Mouse (Mus musculus) spleen, adult 12 weeks (tissue): Measurements from ENCODE around the gene Layn.

Experiments used
- DNase-seq: peaks from one replicate; pipeline ENCODE4 v3.0.0; 2022; ENCODE audit warnings: low spot score

Layn gene

GRCm38 (mm10) chr9:51032291-51032690 lies 44.6 kb downstream of the Layn start:
- no peak for DNase-seq

- no peak for DNase-seq
These were observed 45.3 kb downstream of the Layn start for GRCm38 (mm10) chr9:51031603-51032002.

- DNase-seq: no peak
These were observed 46.7 kb downstream of the Layn start for GRCm38 (mm10) chr9:51030147-51030546.

GRCm38 (mm10) chr9:51026952-51027351 lies 49.9 kb downstream of the Layn start:
- DNase-seq: no peak

- DNase-seq: no peak
These were observed 55.6 kb downstream of the Layn start for GRCm38 (mm10) chr9:51021123-51021795.

GRCm38 (mm10) chr9:51020351-51020750 lies 56.5 kb downstream of the Layn start:
- DNase-seq: no peak

- no peak for DNase-seq
These were observed 57.2 kb downstream of the Layn start for GRCm38 (mm10) chr9:51019670-51020069.

- no peak for DNase-seq
These were observed 61.2 kb downstream of the Layn start for GRCm38 (mm10) chr9:51015732-51016131.

GRCm38 (mm10) chr9:51013644-51014043 lies 63.2 kb downstream of the Layn start:
- no peak for DNase-seq

- DNase-seq: no peak
These were observed 67.3 kb downstream of the Layn start for GRCm38 (mm10) chr9:51009656-51009950.

- peak; percentile 81 for DNase-seq
These were observed 67.8 kb downstream of the Layn start, which contains the start of gene Sik2 for GRCm38 (mm10) chr9:51008841-51009655. Sik2 (minus strand) TSS chr9:51009073.

GRCm38 (mm10) chr9:51008068-51008840 lies 68.6 kb downstream of the Layn start:
- DNase-seq: no peak

- no peak for DNase-seq
These were observed 69.2 kb downstream of the Layn start for GRCm38 (mm10) chr9:51007726-51008067.

- DNase-seq: peak; percentile 69
These were observed 70.0 kb downstream of the Layn start for GRCm38 (mm10) chr9:51006846-51007245.
